Mouse (Mus musculus) adrenal gland, postnatal 36 days (tissue): Measurements from ENCODE around the gene Txnip. TPM values are rescaled to one million over a fixed set of nuclear protein-coding genes. Genes with fewer than 3 reads are reported as not detected.
A peak's percentile ranks its signal among the peaks of the same experiment; 100 is the strongest.
"Not testable (repeated sequence)": the region's sequence is repeated elsewhere in the genome, so short reads cannot be mapped to it uniquely, and the experiment has no call there.

ENCODE experiments used
- DNase-seq, 2 experiments: peaks; one replicate each; pipeline ENCODE4 v3.0.0; 2021; ENCODE audit warnings: mixed read lengths in 1 of 2
- long read RNA-seq, 2 experiments: library from polyadenylated mRNA; stranded (forward); transcript quantifications; one replicate each; pipeline ENCODE4 v2.0.0; 2021; ENCODE audit warnings: borderline sequencing depth in 2 of 2
- total RNA-seq, 2 experiments: library from RNA; stranded (reverse); gene quantifications; 2 replicates each; pipeline ENCODE4 v1.2.3; 2021

Txnip gene
- total RNA-seq = 100 to 1,000 TPM; 515 to 572 TPM
- long read RNA-seq, experiment 1, transcript Txnip-201 (8 exons, 2,795 nt) = minor isoform, 38 of 200 reads
- long read RNA-seq, experiment 1, transcript Txnip-202 (8 exons, 2,827 nt) = major isoform, 54 of 200 reads
- long read RNA-seq, experiment 1, transcript Txnip-203 (2 exons, 393 nt) = minor isoform, 19 of 200 reads
- long read RNA-seq, experiment 1, partial matches to known transcripts = 59 of 200 reads
- long read RNA-seq, experiment 1, other reads (novel, unspliced or antisense) = 27 of 200 reads
- long read RNA-seq, experiment 2, transcript Txnip-201 (8 exons, 2,795 nt) = minor isoform, 15 of 64 reads
- long read RNA-seq, experiment 2, transcript Txnip-202 (8 exons, 2,827 nt) = major isoform, 30 of 64 reads
- long read RNA-seq, experiment 2, partial matches to known transcripts = 8 of 64 reads
- long read RNA-seq, experiment 2, other reads (novel, unspliced or antisense) = 8 of 64 reads

DNA sequence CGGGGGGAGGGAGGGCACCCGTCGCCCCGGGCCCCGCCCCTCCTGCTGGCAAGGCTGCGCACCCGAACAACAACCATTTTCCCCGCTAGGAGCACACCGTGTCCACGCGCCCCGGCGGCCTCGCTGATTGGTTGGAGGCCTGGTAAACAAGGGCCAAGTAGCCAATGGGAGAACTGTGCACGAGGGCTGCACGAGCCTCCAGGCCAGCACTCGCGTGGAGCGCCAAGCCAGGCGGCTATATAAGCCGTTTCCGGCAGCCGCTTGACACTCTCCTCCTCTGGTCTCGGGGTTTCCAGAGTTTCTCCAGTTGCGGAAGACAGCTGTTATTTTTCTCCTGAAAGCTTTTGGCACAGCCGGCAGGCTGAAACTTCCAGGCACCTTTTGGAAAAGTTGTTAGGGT lies at the start of gene Txnip:
Gene Txnip, plus strand, starts transcription at position 264 of the 400 bp plus-strand sequence.
- DNase-seq = peak; percentile 100

DNA sequence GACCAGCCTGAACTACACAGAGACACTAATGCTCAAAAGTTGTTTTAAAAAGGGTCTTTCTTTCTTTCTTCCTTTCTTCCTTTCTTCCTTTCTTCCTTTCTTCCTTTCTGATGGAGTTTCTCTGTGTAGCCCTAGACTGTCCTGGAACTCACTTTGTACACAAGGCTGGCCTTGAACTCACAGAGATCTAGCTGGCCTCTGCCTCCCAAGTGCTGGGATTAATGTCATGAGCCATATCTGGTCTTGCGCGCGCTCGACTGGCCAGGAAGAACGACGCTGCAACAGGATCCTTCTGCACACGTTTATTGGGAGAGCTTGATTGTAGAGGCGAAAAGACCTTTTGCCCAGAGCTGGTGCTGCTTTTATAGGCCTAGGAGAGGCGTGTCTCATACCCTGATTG lies 49.8 kb upstream of the Txnip start:
- DNase-seq = not testable (repeated sequence)

DNA sequence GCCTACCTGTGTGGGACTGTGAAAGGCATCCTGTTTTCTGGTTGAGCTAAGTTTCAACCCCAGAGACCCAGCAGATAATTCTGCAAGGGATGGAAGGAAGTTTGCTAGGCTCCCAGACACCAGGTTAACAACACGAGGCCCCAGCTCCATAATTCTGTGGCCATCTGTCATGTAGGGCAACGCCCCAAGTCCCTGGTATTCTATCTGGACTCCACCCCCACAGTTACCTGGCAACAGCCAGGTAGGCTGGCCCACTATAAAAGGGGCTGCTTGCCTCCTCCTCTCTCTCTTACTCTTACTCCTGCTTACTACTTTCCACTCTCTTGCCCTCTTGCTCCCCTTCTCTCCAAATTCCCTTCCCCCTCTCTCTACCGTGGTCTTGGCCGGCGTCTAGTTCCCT lies 37.6 kb upstream of the Txnip start:
- DNase-seq = no peak

DNA sequence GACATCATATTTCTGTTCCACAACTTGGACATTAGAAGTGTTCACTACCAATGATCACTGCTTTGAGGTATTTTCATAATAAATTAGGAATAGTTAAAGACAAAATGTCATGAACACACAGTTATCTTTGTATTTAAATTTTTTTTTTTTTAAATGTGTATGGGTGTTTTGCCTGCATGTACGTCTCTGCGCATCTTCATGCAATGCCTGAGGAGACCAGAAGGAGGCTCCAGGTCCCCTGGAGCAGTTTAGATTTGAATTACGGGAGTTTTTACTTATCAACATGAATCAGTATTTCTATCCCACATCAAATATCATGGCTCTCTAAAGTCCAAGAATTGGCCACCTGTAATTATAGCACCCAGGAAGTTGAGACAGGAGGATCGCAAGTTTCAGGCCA lies 35.6 kb upstream of the Txnip start:
- peak; percentile 17 to 37 for DNase-seq

DNA sequence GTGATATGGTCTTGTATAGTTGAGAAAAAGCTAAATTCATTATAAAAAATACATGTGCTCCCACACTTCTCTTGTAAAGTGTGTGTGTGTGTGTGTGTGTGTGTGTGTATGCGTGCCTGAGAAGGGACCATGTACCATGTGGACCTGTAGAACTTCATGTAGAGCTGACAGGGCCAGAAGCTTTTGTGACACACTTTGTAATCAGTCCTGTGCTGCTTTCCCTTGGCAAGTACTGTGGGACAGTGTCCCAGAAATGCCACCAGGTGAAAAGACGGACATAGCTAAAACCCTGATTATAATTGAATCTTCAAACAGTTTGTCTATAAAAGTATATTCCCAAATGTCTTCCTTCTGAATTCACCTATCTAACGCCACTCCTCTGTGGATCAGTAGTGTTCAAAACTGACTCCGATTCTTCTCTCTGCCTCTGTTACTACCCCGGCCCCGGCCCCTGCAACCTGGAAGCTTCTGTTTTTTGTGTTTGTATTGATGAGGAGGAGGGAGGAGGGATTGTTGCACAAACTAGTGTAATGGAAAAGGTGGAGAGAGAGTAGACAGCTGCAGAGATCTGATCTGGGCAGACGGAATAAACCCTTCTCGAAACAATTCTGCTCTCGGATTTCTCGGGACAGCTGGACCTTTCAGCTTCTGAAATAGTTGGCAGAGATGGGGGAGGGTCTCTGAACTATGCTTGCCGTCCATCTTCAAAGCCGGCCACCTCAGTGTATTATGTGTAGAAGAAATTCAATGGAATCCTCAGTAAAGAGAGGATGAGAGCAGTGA lies 33.5 kb upstream of the Txnip start:
- no peak for DNase-seq

DNA sequence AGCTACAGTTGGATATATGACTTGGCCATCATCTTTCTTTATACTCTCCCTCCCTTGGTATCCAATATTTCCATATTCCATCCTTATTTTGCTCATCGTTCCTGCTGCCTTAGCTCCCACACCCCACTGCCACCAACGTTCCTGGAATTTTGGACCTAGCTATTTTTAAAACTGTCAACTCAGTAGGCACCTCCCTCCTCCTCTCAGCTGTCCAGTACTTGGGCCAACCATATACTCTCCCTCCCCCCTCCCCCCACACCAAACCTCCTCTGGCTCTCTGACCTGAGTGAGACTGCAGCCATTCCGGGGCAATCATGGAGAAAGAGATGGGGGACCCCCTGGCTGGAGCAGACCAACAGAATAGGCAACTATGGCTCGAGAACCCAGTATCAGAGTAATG lies 32.8 kb upstream of the Txnip start, which contains the start of gene Hfe2:
Gene Hfe2, plus strand, starts transcription at position 259 of the 400 bp plus-strand sequence.
- DNase-seq = no peak

DNA sequence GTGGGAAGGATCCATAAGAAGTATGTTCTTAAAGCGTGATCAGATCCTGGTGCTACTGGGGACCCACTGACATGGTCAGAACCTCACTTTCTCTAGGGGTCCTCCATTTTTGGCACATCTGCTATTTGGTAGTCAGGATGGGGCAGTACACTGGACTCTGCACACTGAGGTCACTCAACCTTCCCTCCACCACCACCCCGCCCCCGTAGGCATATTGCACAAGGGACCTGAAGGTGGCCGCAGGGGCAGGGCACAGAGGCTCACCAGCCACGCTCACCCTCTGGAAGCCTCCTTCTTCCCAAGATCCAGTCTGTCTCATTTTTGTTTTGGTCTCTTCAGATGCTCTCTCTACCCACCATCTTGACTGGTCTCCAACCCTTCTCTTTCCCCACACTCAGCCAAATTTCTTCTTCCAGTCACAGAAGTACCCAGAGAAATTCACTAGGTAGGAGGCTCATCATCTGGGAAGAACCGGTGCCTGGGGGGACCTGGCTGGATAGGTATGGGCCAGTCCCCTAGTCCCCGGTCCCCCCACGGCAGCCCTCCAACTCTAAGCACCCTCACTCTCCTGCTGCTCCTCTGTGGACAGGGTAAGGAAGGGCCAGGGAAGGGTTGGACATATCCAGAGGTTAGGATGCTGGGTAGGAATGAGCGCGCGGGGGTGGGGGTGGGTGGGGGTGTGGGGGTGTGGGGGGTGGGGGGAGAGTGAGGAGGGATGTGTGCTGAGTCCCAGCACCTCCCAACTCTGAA lies 31.6 kb upstream of the Txnip start:
- peak in 1 of 2 experiments; percentile 19 for DNase-seq

DNA sequence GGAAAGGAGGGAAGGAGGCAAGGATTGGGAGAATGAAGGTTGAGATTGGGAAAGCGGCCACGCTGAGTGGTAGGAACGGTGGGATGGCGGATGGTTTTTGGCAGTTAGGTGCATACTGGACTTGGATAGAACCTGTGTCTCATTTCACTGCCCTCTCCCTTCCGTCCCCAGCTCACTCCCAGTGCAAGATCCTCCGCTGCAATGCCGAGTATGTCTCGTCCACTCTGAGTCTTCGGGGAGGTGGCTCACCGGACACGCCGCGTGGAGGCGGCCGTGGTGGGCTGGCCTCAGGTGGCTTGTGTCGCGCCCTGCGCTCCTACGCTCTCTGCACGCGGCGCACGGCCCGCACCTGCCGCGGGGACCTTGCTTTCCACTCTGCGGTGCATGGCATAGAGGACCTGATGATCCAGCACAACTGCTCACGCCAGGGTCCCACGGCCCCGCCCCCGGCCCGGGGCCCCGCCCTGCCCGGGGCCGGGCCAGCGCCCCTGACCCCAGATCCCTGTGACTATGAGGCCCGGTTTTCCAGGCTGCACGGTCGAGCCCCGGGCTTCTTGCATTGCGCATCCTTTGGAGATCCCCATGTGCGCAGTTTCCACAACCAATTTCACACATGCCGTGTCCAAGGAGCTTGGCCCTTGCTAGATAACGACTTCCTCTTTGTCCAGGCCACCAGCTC lies 30.8 kb upstream of the Txnip start:
- no peak for DNase-seq

DNA sequence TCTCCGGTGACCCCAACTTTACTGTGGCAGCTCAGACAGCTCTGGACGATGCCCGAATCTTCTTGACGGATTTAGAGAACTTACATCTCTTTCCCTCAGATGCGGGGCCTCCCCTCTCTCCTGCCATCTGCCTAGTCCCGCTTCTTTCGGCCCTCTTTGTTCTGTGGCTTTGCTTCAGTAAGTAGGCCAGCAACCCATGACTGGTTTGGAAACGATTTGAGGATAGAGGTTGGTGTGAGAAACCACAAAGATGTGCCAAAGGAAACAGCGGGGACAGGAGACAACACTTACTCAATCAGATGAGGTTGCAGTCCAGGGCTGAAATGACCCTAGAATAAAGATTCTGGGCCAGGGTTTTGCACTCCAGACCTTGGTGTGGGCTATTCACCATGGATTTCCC lies 29.3 kb upstream of the Txnip start:
- no peak for DNase-seq

DNA sequence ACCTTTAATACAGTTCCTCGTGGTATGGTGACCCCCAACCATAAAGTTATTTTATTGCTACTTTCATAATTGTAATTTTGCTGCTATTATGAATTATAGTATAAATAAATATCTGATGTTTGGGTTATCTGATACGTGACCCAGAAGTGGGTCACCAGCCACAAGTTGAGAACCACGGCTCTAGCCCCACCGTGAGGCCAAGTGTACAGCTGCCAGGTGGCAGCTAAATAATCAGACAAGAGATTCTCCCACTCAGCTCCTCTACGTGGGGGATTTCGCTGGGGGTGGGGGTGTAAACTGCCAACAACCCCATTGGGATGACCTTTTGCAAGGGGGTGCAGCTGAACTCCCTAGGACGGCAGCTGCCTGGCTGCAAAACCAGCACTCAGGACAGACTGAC lies 25.7 kb upstream of the Txnip start:
- DNase-seq = no peak

DNA sequence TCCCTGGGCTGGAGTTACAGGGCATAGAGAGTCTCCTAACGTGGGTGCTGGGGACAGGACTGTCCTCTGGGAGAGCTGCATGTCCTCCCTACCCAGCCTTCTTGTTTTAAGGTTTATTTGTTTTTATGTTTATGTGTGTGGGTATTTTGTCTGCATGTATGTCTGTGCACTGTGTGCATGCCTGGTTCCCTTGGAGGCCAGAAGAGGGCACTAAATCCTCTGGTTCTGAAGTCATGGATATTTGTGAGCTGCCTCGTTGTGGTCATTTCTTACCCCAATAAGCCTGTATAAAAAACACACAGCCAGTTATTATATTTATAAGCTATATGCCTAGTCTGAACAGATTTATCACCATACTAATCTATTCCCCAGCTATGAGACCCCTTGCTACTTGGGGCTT lies 23.5 kb upstream of the Txnip start:
- no peak for DNase-seq

DNA sequence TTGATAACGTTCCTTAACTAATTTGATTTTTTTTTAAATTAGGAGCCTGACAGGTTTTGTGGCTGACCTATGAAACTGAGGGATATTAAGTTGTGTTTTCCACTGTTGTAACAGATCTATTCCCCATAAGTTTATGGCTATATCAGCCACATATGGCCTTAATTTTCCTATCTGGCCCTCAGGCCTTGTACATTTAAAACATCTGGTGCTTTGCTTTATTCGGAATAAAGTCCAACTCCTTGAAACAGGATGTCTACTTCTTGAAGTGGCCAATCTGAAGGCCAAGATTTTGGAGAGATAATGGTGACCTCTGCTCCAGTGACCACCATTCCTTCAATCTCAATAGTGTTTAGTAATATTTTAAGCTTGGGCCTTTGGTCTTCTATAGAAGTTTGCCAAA lies 18.4 kb upstream of the Txnip start:
- no peak for DNase-seq

DNA sequence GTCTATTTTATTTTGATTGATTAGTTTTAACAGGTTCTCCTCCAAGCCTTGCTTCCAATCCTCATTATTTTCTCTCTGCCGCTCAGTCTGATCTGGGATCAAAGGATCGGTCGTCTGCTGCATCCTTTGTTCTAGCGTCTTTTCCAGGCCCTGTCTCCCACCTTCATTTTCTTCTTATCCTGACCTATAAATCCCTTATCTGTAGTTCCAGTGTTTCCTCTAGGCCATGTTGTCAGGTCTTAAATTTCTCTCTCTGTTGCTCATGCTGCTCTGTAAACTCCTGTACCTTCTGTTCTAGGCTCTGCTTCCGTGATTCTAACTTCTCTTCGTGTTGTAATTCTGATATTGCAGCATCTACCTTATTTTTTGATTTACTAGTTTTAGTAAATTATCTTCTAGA lies 17.0 kb upstream of the Txnip start:
- DNase-seq = no peak

DNA sequence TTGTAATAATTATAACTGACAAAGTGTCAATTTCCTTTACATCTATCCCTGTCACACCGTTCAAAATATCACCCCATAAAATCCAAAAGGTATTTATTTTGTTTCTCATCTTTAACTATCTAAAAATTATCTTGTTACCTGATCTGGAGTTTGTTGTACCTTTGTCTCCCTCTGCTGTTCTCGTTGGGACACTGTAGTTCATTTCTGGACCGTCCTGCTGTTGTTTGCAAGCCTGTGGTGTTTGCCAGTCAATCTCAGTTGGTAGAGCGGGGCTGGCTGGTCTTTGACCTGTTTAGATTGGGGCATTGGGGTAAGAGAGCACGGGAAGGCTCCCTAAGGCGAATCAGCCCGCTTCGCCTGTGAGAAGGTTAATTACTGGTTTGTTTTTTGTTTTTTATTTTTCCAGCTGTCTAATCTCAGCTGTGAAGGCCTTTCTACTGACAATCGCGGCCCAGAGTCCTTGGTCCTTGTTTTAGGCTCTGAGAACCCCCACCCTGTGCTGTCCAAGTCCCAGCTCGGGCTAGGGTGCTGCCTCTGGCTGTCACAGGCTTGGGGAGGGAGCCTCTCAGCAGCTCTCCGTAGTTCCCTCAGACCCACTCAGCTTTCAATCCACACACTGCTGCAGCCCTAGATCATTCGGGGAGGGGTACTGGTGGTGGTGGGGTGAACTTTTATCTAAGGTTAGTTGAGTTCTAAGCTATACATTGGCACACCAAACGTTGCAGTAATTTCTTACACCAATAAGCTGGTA lies 16.3 kb upstream of the Txnip start:
- no peak for DNase-seq

DNA sequence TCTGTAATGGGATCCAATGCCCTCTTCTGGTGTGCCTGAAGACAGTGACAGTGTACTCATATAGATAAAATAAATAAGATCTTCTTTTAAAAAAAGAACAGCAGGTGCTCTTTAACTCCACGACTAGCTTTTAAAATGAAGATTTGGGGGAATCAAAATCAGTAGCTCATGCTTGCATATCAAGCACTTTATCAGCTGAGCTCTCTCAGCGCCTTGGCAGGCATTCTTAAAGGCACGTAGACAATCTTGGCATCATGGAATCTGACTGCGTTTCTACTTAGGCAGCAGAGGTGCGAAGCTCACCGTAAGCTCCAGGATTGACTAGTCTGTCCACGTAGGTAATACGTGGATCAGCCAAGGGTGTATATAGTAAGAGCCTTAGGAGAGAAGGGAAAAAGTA lies 15.2 kb upstream of the Txnip start:
- DNase-seq = no peak

DNA sequence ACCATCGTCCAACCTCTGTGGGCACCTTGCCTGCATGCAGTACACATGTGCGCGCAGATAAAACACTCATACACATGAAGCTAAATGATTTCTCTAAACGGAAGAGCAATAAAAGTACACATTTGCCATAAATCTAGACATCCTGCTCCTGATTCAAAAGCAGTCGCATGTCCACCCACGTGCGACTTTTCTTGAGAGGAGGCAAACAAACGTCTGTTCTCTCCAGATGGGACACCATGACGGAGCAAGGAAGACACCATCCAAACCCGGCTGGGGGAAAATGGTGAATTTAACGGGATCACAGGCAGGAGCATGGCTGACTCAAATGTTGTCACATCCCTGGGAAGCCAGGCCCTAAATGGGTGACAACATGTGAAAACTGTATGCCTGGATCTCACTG lies 14.4 kb upstream of the Txnip start:
- DNase-seq = no peak

DNA sequence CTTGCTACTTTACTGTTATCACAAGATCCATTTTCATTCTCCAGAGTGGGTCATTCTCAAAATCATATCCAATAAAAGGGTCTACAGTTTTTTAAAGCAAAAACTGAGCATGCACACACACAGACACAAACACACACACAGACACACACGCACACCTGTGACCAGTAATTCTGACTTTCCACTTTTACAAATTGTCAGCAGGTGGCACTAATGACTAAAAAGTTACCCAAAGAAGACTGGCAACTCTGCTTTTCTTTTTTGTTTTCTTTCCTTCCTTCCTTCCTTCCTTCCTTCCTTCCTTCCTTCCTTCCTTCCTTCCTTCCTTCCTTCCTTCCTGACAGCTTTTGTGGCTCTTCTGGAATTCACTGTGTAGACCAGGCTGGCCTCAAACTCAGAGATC lies 12.2 kb upstream of the Txnip start:
- DNase-seq = no peak

DNA sequence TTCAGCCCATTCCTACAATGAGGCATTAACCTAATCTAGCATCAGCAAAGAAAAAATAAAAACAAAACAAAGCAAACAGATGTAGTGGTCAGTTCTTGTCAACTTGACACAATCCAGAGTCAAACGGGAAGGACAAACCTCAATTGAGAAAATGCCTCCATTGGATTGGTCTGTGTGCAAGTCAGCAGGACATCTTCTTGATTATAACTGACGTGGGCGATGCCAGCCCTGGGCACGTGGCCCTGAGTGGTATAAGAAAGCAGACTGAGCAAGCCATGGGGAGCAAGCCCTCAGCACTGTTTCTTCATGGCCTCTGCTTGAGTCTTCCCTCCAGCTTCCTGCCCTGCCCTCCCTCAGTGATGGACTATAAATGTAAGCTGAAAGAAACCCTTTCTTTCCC lies 10.9 kb upstream of the Txnip start:
- DNase-seq = no peak

DNA sequence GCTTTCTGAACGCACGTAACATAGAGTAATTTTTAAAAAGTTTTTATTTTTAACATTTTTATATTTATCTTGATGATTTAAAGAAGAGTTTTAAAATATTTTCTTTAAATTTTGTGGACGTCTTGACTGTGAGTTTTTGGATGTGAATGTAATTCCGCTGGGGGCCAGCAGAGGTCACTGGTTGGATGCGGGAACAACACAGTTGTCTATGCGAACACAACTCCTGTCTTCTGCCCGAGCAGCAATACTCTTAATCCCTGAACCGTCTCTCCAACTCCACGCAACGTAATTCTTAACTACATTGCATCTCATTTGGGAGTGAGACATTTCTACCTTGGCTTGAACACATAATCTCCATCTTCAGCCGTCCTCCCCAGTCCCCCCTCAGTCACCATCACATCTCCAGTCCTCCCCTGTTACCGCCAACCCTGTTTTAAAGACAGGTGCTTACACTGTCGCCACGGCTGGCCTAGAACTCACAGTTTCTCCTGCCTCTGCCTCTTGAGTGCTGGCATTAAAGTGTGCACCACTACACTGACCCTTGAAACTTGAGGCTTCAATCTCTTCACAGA lies 10.3 kb upstream of the Txnip start:
- DNase-seq = peak; percentile 78 to 85

DNA sequence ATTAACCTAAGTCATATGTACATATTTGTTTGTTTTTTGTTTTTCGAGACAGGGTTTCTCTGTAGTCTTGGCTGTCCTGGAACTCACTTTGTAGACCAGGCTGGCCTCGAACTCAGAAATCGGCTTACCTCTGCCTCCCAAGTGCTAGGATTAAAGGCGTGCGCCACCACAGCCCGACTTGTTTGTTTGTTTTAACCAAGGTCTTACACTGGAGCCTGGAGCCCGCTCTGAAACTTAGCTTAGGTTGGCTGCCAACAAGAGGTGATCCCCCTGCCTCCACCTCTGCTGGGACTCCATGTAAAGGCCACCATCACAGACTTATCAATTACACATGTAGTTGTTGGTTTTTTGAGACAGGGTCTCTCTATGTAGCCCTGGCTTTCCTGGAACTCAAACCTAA lies 8.9 kb upstream of the Txnip start:
- DNase-seq = no peak

DNA sequence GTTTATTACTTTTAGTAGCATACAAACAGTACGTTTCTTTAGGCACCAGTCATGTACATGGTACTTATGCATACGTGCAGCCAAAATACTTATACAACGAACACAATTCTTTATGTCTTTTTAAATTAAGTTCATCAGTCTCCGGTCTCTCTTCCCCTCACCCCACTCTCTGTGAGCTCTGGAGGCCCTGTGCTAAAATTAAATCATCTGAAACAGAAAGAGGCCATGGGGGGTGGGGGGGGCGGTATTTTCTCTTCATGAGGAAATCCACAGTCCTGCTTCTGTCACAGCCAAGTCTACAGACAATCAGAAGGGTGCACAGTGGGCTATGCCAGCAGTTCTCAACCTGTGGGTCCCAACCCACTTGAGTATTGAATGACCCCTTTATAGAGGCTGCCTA lies 8.4 kb upstream of the Txnip start:
- DNase-seq = no peak
